Mouse (Mus musculus) heart, embryonic 16.5 days (tissue): ENCODE measurements around the gene Pld5. TPM values are rescaled to one million over a fixed set of nuclear protein-coding genes. Genes with fewer than 3 reads are reported as not detected.

Experiments
- ATAC-seq: fragments of 200-750 bp; cut with Nextera tagmentation; replicated peaks from 2 replicates; pipeline ENCODE4 v1.8.0; 2017; ENCODE audit warnings: moderate number of reproducible peaks; ENCODE audit not compliant: insufficient read depth, low FRiP score; ENCODE audit errors: extremely low read depth
- H3K27ac ChIP-seq: fragments of 300-500 bp; sonication (generic); 2 replicates; pipeline ENCODE4 v1.5.1; 2014; ENCODE audit warnings: mild to moderate bottlenecking, low read length, control low read depth, moderate library complexity
- H3K27me3 ChIP-seq: fragments of 300-500 bp; sonication (generic); 2 replicates; pipeline ENCODE4 v1.6.1; 2014; ENCODE audit warnings: low read length, mixed read lengths; ENCODE audit not compliant: control insufficient read depth, insufficient read depth
- H3K36me3 ChIP-seq: fragments of 300-500 bp; sonication (generic); 2 replicates; pipeline ENCODE4 v1.6.1; 2014; ENCODE audit not compliant: control insufficient read depth, insufficient read depth
- H3K4me1 ChIP-seq: fragments of 300-500 bp; sonication (generic); 2 replicates; pipeline ENCODE4 v1.6.1; 2014; ENCODE audit warnings: low read length, mixed read lengths; ENCODE audit not compliant: control insufficient read depth, insufficient read depth
- H3K4me2 ChIP-seq: fragments of 300-500 bp; sonication (generic); 2 replicates; pipeline ENCODE4 v1.6.1; 2014; ENCODE audit warnings: low read depth, mild to moderate bottlenecking, control low read depth, low read length
- H3K4me3 ChIP-seq: fragments of 300-500 bp; sonication (generic); 2 replicates; pipeline ENCODE4 v1.5.1; 2014; ENCODE audit warnings: mild to moderate bottlenecking, control low read depth, low read length
- H3K9ac ChIP-seq: fragments of 300-500 bp; sonication (generic); 2 replicates; pipeline ENCODE4 v1.6.1; 2014; ENCODE audit warnings: low read length, control low read depth
- H3K9me3 ChIP-seq: fragments of 300-500 bp; sonication (generic); replicated peaks from 2 replicates; pipeline ENCODE4 v1.6.1; 2016; ENCODE audit warnings: low read length; ENCODE audit not compliant: control insufficient read depth
- WGBS: fragments of 180-500 bp; shearing (Covaris S2); extraction: QIAGEN DNeasy Blood & Tissue Kit; methylation state at CpG from one replicate; pipeline ENCODE4 v1.1.7; 2014; 5-methylcytosine and 5-hydroxymethylcytosine counted together
- polyA plus RNA-seq: library from polyadenylated mRNA; unstranded; fragments of >200 nt; fragmentation: Nextera tagmentation; extraction: Ambion mirVana; gene quantifications from 2 replicates; pipeline ENCODE4 v1.2.1, GENCODE M21; 2015

Gene Pld5
- polyA plus RNA-seq, 1 experiment from 2014 or later: 0.59 TPM

DNA sequence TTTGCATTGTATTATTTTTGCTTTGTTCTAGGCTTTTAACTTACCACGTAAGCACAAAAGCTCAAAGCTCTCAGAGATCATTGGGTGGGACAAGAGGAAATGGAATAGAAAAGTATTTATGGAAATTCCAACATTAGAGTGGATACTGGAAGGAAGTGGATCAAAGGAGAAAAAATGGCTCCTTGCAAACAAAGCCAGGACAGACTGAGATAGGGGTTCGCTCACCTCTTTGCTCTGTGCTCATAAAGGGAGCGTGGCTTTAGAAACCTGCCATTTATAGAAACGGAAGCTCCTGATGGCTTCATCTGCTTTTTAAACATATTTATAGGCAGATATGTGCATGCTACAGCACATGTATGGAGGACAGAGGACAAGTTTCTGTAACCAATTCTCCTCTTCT, 78.8 kb downstream of the Pld5 start:
- no peak overlapping the region for H3K9ac ChIP-seq
- H3K27me3 ChIP-seq: no peaks in the 10 kb centered on the region
- H3K9me3 ChIP-seq: no peaks in the 10 kb centered on the region
- H3K4me3 ChIP-seq: no peak overlapping the region
- no peaks in the 10 kb centered on the region for H3K36me3 ChIP-seq
- no peak overlapping the region for H3K27ac ChIP-seq
- H3K4me1 ChIP-seq: no peaks in the 10 kb centered on the region
- ATAC-seq: no peak
- no peak overlapping the region for H3K4me2 ChIP-seq
- WGBS: 86% methylated on average over 4 of the region's 4 CpGs

DNA sequence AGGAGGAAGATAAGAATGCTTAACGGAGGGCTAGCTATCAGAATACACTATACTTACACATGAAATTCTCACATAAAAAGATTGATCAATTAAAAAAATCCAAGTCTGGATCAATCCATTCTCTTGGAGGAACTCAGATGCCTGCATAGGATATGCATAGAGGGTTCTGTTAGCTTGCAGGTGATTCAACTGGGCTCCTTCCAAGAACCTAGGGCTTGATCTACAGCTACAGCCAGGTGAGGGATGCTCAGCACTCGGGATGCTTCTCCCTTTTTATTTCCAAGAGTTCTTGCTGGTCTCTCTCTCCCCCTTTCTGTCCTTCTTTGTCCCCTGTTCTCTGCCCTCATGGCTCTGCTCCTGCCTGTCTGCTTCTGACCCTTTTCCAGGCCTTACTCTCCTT, 80.4 kb downstream of the Pld5 start:
- Histone ChIP-seq H3K4me1 (no peaks in the 10 kb centered on the region), H3K36me3 (no peaks in the 10 kb centered on the region), H3K4me2 (no peak overlapping the region), H3K27me3 (no peaks in the 10 kb centered on the region), H3K4me3 (no peak overlapping the region), H3K27ac (no peak overlapping the region), H3K9ac (no peak overlapping the region), H3K9me3 (no peaks in the 10 kb centered on the region)
- no peak for ATAC-seq
- 75% methylated on average over 2 of the region's 2 CpGs for WGBS

DNA sequence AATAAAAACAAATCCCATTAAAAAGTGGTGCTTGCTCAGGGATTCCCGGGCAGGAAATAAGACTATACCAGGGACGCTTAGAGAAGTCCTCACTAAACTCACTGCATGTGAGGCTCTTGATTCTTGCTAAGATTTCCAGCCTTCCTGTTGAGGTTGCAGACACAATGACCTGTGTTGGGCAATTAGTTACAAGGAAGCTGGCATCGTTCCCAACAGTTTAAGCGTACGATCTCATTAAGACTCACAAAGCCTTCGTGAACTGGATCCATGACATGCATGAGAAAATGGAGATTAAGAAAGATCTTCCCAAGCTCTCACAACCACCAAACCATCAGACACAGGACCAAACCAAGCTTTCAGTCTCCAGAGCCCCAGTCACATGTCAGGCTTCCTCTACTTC, 91.1 kb downstream of the Pld5 start:
- Histone ChIP-seq H3K9ac (no peak overlapping the region), H3K4me1 (no peaks in the 10 kb centered on the region), H3K36me3 (no peaks in the 10 kb centered on the region), H3K9me3 (no peaks in the 10 kb centered on the region), H3K4me3 (no peak overlapping the region), H3K27me3 (no peaks in the 10 kb centered on the region), H3K4me2 (no peak overlapping the region), H3K27ac (no peak overlapping the region)
- no peak for ATAC-seq
- 70% methylated on average over 6 of the region's 6 CpGs for WGBS

- Histone ChIP-seq H3K27me3 (no peaks in the 10 kb centered on the region), H3K4me2 (no peak overlapping the region), H3K9me3 (no peaks in the 10 kb centered on the region), H3K9ac (no peak overlapping the region), H3K36me3 (no peaks in the 10 kb centered on the region), H3K4me3 (no peak overlapping the region), H3K4me1 (no peaks in the 10 kb centered on the region), H3K27ac (no peak overlapping the region)
- WGBS: 71% methylated on average over 1 of the region's 1 CpGs
- ATAC-seq: no peak
Measured at GRCm38 (mm10) chr1:176174971-176175370, 100.1 kb downstream of the Pld5 start.

DNA sequence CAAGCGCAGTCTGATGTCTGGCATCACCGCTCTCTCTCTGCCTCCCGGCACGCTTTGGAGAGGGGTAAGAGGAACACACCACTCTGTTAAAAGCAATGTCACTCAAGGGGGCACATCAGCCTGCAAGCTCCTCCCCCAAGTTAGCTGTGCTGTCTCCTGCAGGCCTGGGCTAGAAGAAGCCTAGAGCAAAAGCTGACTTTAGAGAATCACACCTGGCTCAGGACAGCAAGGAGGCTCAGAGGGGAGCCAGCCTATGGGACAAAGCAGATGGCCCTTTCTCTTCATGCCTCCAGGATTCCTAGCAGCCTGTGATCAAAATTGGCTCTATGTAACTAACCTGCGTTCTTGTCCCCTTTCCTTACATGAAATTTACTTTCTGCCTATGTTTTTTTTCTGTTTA, 107.3 kb downstream of the Pld5 start:
- no peaks in the 10 kb centered on the region for H3K36me3 ChIP-seq
- ATAC-seq: no peak
- no peaks in the 10 kb centered on the region for H3K9me3 ChIP-seq
- no peaks in the 10 kb centered on the region for H3K4me1 ChIP-seq
- H3K9ac ChIP-seq: no peak overlapping the region
- 53% methylated on average over 5 of the region's 5 CpGs for WGBS
- no peaks in the 10 kb centered on the region for H3K27me3 ChIP-seq
- H3K27ac ChIP-seq: no peak overlapping the region
- no peak overlapping the region for H3K4me3 ChIP-seq
- no peak overlapping the region for H3K4me2 ChIP-seq

DNA sequence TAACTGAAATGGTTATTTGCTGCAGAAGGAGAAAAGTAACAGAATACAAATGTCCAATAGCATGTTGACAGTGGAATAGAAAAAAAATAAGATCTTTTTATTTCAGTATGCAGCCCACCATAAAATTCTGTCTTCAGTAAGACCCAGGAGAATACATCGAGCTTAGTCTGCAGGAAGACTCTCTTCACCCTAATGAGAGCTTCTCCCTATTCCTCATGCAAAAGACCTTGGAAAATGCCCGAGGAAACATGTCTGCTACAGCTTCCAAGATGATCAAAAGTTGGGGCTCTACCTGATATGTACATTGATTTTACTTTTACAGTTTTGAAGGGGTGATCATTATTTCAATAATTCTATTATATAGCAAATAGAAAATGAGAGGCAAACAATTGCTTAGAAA, 108.0 kb downstream of the Pld5 start:
- Histone ChIP-seq H3K9me3 (no peaks in the 10 kb centered on the region), H3K4me3 (no peak overlapping the region), H3K4me2 (no peak overlapping the region), H3K27me3 (no peaks in the 10 kb centered on the region), H3K27ac (no peak overlapping the region), H3K4me1 (no peaks in the 10 kb centered on the region), H3K36me3 (no peaks in the 10 kb centered on the region), H3K9ac (no peak overlapping the region)
- no peak for ATAC-seq
- WGBS: 68% methylated on average over 2 of the region's 2 CpGs

GRCm38 (mm10) chr1:176145306-176145705, 129.8 kb downstream of the Pld5 start:
- Histone ChIP-seq H3K4me2 (no peak overlapping the region), H3K4me3 (no peak overlapping the region), H3K9me3 (peaks cover 5% of the 10 kb centered on the region), H3K36me3 (no peaks in the 10 kb centered on the region), H3K4me1 (no peaks in the 10 kb centered on the region), H3K27me3 (no peaks in the 10 kb centered on the region), H3K9ac (no peak overlapping the region), H3K27ac (no peak overlapping the region)
- ATAC-seq: no peak
- 37% methylated on average over 6 of the region's 6 CpGs for WGBS

- H3K36me3 ChIP-seq: no peaks in the 10 kb centered on the region
- no peak overlapping the region for H3K27ac ChIP-seq
- H3K27me3 ChIP-seq: peaks cover 4% of the 10 kb centered on the region
- no peaks in the 10 kb centered on the region for H3K9me3 ChIP-seq
- 83% methylated on average over 8 of the region's 8 CpGs for WGBS
- no peak overlapping the region for H3K9ac ChIP-seq
- H3K4me2 ChIP-seq: no peak overlapping the region
- no peak overlapping the region for H3K4me3 ChIP-seq
- no peaks in the 10 kb centered on the region for H3K4me1 ChIP-seq
- ATAC-seq: no peak
Measured at GRCm38 (mm10) chr1:176134379-176134778, 140.7 kb downstream of the Pld5 start.

- H3K4me3 ChIP-seq: no peak overlapping the region
- H3K9me3 ChIP-seq: 0 out of 2 replicates have a peak, but pooled peaks cover 2% of the 10 kb centered on the region
- H3K4me1 ChIP-seq: peaks cover 11% of the 10 kb centered on the region
- H3K9ac ChIP-seq: no peak overlapping the region
- WGBS: 63% methylated on average over 2 of the region's 2 CpGs
- no peaks in the 10 kb centered on the region for H3K36me3 ChIP-seq
- H3K27me3 ChIP-seq: peaks cover 20% of the 10 kb centered on the region; the same call in 1 of the 2 replicates
- ATAC-seq: no peak
- H3K4me2 ChIP-seq: no peak overlapping the region
- H3K27ac ChIP-seq: no peak overlapping the region
Measured at GRCm38 (mm10) chr1:176125771-176126170, 149.3 kb downstream of the Pld5 start.

- H3K27ac ChIP-seq: no peak overlapping the region
- 37% methylated on average over 8 of the region's 8 CpGs for WGBS
- no peak for ATAC-seq
- no peaks in the 10 kb centered on the region for H3K36me3 ChIP-seq
- H3K27me3 ChIP-seq: peaks cover 24% of the 10 kb centered on the region; the same call in 1 of the 2 replicates
- H3K9me3 ChIP-seq: 0 out of 2 replicates have a peak, but pooled peaks cover 2% of the 10 kb centered on the region
- H3K4me2 ChIP-seq: peak overlapping the region; percentile 51
- 0 out of 2 replicates have a peak overlapping the region, but pooled peaks have one; percentile 10 for H3K4me3 ChIP-seq
- H3K9ac ChIP-seq: no peak overlapping the region
- peaks cover 11% of the 10 kb centered on the region for H3K4me1 ChIP-seq
Measured at GRCm38 (mm10) chr1:176124441-176124840, 150.7 kb downstream of the Pld5 start.
